Mouse (Mus musculus) hindbrain, embryonic 12.5 days (tissue): ENCODE data around the gene Map6. TPM values are rescaled to one million over a fixed set of nuclear protein-coding genes. Genes with fewer than 3 reads are reported as not detected.

Source experiments
- ATAC-seq: fragments of 200-750 bp; cut with Nextera tagmentation; 2 replicates; pipeline ENCODE4 v1.8.0; 2017; ENCODE audit warnings: moderate TSS enrichment; ENCODE audit not compliant: low FRiP score
- H3K27ac ChIP-seq: fragments of 300-500 bp; sonication (generic); 2 replicates; pipeline ENCODE4 v1.5.1; 2016; ENCODE audit warnings: mild to moderate bottlenecking
- H3K27me3 ChIP-seq: fragments of 300-500 bp; sonication (generic); 2 replicates; pipeline ENCODE4 v1.6.1; 2016; ENCODE audit warnings: mild to moderate bottlenecking
- H3K36me3 ChIP-seq: fragments of 300-500 bp; sonication (generic); 2 replicates; pipeline ENCODE4 v1.6.1; 2016; ENCODE audit warnings: mild to moderate bottlenecking
- H3K4me1 ChIP-seq: fragments of 300-500 bp; sonication (generic); 2 replicates; pipeline ENCODE4 v1.6.1; 2016
- H3K4me2 ChIP-seq: fragments of 300-500 bp; sonication (generic); replicated peaks from 2 replicates; pipeline ENCODE4 v1.6.1; 2016; ENCODE audit warnings: mild to moderate bottlenecking
- H3K4me3 ChIP-seq: fragments of 300-500 bp; sonication (generic); 2 replicates; pipeline ENCODE4 v1.5.1; 2016; ENCODE audit warnings: mild to moderate bottlenecking
- H3K9ac ChIP-seq: fragments of 300-500 bp; sonication (generic); 2 replicates; pipeline ENCODE4 v1.6.1; 2016; ENCODE audit warnings: mild to moderate bottlenecking, moderate library complexity
- H3K9me3 ChIP-seq: fragments of 300-500 bp; sonication (generic); replicated peaks from 2 replicates; pipeline ENCODE4 v1.6.1; 2016; ENCODE audit warnings: mild to moderate bottlenecking
- WGBS: fragments of 180-500 bp; shearing (Covaris S2); methylation state at CpG from one replicate; pipeline ENCODE4 v1.1.7; 2016; 5-methylcytosine and 5-hydroxymethylcytosine counted together
- polyA plus RNA-seq: library from polyadenylated mRNA; unstranded; fragments of >200 nt; fragmentation: Nextera tagmentation; extraction: Ambion mirVana; gene quantifications from 2 replicates; pipeline ENCODE4 v1.2.1, GENCODE M21; 2016

Map6 gene
- polyA plus RNA-seq, 1 experiment from 2014 or later = 103 TPM

- H3K27me3 ChIP-seq = no peaks in the 10 kb centered on the region
- peak overlapping the region; percentile 72 for H3K9ac ChIP-seq
- H3K4me3 ChIP-seq = peak overlapping the region; percentile 49
- peak overlapping the region; percentile 68 for H3K4me2 ChIP-seq
- peaks cover 64% of the 10 kb centered on the region for H3K4me1 ChIP-seq
- no peaks in the 10 kb centered on the region for H3K9me3 ChIP-seq
- H3K36me3 ChIP-seq = peaks cover 30% of the 10 kb centered on the region
- no peak for ATAC-seq
- H3K27ac ChIP-seq = peak overlapping the region; percentile 87
- 5% methylated on average over 12 of the region's 12 CpGs for WGBS
Measured at GRCm38 (mm10) chr7:99351104-99351801, 84.0 kb downstream of the Map6 start.

GRCm38 (mm10) chr7:99351802-99352517 lies 84.7 kb downstream of the Map6 start:
- peaks cover 71% of the 10 kb centered on the region for H3K4me1 ChIP-seq
- H3K9ac ChIP-seq = peak overlapping the region; percentile 72
- H3K36me3 ChIP-seq = peaks cover 23% of the 10 kb centered on the region
- peak overlapping the region; percentile 87 for H3K27ac ChIP-seq
- no peaks in the 10 kb centered on the region for H3K9me3 ChIP-seq
- peak; percentile 30 for ATAC-seq
- H3K4me2 ChIP-seq = peak overlapping the region; percentile 68
- H3K27me3 ChIP-seq = no peaks in the 10 kb centered on the region
- peak overlapping the region; percentile 49 for H3K4me3 ChIP-seq
- WGBS = 2% methylated on average over 18 of the region's 18 CpGs

DNA sequence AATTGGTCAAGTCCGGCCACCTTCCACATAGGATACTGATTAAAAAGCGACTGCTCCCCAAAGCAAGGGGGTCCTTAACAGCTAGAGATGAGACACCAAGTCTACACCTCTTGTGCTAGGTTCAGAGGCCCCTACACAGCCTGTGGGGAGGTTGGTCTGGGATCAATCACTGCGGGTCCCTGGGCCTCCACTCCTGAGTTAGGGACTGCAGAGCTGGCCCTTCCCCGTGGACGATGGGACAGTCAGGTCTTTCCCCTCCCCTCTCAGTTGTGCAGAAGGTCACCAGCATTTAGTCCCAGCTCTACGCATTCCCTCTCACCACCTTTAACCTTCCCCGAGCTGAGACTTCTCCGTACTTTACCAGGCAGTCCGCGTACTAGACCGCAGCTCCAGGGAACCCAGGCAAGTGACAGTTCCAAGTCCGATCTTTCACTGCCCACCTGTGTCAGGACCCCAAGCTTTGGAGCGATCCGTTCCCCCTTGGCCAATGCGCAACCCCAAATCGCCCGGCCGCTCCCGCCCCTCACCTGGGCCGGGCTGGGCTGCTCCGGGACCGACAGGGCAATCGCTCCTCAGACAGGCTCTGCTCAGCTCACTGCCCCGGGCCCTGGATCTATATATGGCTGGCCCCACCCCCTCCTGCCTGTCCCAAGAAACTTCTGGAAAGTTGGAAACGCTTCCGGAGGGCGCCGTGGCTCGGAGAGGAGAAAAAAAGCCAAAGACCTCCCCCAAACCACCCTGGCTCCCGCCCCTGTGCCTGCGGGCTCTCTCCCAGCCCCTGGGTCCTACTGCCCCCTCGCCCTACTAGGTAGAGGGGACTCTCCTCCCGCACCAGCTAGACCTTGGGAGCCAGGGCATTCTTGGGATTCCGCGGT lies 85.5 kb downstream of the Map6 start, which contains the start of gene Serpinh1:
Gene Serpinh1 (minus strand): TSS at position 714 of the 875 bp plus-strand sequence.
- H3K27ac ChIP-seq = peak within 1 kb of the TSS; percentile 87
- no peaks in the 10 kb centered on the region for H3K27me3 ChIP-seq
- WGBS = 1% methylated on average over 34 of the region's 35 CpGs
- H3K4me2 ChIP-seq = peak within 1 kb of the TSS; percentile 68
- peak within 1 kb of the TSS; percentile 72 for H3K9ac ChIP-seq
- H3K4me3 ChIP-seq = peak within 1 kb of the TSS; percentile 49
- H3K36me3 ChIP-seq = peaks cover 15% of the 10 kb centered on the region
- peak; percentile 39; the same call in 1 of the 2 replicates for ATAC-seq
- H3K4me1 ChIP-seq = peaks cover 77% of the 10 kb centered on the region
- H3K9me3 ChIP-seq = no peaks in the 10 kb centered on the region

DNA sequence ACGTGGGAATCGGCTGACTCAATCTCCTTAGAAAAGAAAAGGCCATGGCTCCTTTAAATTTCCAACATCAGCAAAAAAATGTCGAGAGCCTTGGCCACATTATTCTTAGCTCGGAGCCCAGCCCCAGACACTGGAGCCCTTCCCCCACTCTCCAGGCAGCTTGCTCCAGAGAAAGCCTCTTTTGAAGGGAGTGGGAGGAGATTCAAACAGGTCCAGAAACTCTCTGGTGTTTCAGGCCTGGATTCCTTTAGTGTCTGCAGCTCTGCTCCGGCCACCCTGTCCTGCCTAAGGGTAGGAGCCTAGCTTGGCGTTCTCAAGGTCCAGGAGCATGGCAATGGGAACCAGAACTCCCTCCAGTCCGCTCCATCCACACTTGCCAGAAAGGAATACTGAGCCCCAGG lies 88.5 kb downstream of the Map6 start:
- H3K4me2 ChIP-seq = peak overlapping the region; percentile 40
- H3K4me1 ChIP-seq = peaks cover 73% of the 10 kb centered on the region
- no peaks in the 10 kb centered on the region for H3K9me3 ChIP-seq
- H3K4me3 ChIP-seq = no peak overlapping the region
- peak overlapping the region; percentile 47; the same call in 1 of the 2 replicates for H3K9ac ChIP-seq
- H3K27ac ChIP-seq = peak overlapping the region; percentile 88
- H3K36me3 ChIP-seq = no peaks in the 10 kb centered on the region
- no peaks in the 10 kb centered on the region for H3K27me3 ChIP-seq
- ATAC-seq = 0 out of 2 replicates have a peak, but pooled peaks have one; percentile 9
- 4% methylated on average over 7 of the region's 7 CpGs for WGBS

DNA sequence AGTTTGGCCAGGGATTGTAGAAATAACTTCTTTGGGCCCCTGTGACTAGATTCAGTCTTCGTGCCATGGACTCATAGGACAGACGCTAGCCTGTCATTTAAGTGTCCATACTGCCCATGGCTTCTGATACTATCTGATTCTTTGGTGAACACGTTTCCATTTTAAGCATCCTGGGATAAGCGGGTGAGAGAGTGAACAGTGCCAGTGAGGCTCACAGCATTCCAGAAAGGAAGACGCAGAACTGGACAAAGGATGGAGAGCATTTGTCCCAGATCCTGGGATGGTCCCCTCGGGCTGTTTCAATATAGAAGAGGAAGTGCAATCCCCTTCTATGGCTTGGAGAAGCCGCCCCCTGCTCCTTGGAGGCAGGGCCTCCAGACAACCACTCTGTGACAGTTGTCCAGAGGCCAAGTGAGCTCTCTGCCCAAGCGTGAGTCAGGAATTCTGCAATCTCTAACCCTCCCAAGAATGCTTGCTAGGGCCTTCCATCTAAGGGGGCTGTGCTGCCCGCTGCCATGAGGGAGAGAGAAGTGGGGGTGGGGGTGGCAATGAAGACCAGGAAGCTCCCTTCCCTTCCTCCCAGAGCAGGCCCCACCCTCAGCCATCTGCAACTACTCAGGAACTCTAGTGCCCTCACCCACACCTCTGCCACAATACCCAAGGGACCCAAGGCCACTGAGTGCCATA lies 89.1 kb downstream of the Map6 start:
- peak overlapping the region; percentile 40 for H3K4me2 ChIP-seq
- H3K9ac ChIP-seq = peak overlapping the region; percentile 47; the same call in 1 of the 2 replicates
- H3K36me3 ChIP-seq = no peaks in the 10 kb centered on the region
- H3K27ac ChIP-seq = peak overlapping the region; percentile 88
- H3K9me3 ChIP-seq = no peaks in the 10 kb centered on the region
- WGBS = 30% methylated on average over 9 of the region's 9 CpGs
- H3K27me3 ChIP-seq = no peaks in the 10 kb centered on the region
- H3K4me3 ChIP-seq = no peak overlapping the region
- H3K4me1 ChIP-seq = peaks cover 73% of the 10 kb centered on the region
- no peak for ATAC-seq

- peaks cover 67% of the 10 kb centered on the region for H3K4me1 ChIP-seq
- H3K4me2 ChIP-seq = no peak overlapping the region
- H3K27ac ChIP-seq = peak overlapping the region; percentile 88; the same call in 1 of the 2 replicates
- no peaks in the 10 kb centered on the region for H3K36me3 ChIP-seq
- no peaks in the 10 kb centered on the region for H3K9me3 ChIP-seq
- no peak overlapping the region for H3K9ac ChIP-seq
- WGBS = 50% methylated on average over 7 of the region's 7 CpGs
- H3K27me3 ChIP-seq = no peaks in the 10 kb centered on the region
- no peak for ATAC-seq
- no peak overlapping the region for H3K4me3 ChIP-seq
Measured at GRCm38 (mm10) chr7:99357201-99357600, 90.0 kb downstream of the Map6 start.

DNA sequence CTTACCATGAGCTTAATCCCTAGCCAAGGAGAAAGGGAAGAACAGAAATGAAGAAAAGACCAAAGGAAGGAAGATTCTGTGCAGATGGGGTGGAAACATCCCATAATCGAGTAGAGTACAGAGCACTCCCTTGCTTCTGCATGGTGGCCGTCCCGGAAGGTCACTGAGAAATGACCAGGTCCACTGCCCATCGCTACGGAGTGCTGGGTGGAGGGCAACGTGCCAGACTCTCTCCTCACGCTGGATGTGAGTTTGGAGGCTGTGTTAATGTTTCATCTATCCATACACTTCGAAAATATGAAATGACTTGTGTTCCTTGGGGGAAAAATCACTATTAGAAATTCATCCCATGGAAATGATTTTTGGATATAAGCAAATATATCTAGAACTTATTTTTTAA lies 91.1 kb downstream of the Map6 start:
- 88% methylated on average over 8 of the region's 8 CpGs for WGBS
- no peaks in the 10 kb centered on the region for H3K27me3 ChIP-seq
- no peak overlapping the region for H3K4me3 ChIP-seq
- H3K27ac ChIP-seq = no peak overlapping the region
- no peak overlapping the region for H3K9ac ChIP-seq
- ATAC-seq = no peak
- H3K36me3 ChIP-seq = no peaks in the 10 kb centered on the region
- no peak overlapping the region for H3K4me2 ChIP-seq
- peaks cover 55% of the 10 kb centered on the region for H3K4me1 ChIP-seq
- H3K9me3 ChIP-seq = no peaks in the 10 kb centered on the region

- Histone ChIP-seq H3K9ac (peak overlapping the region; percentile 52), H3K4me2 (peak overlapping the region; percentile 31), H3K4me1 (peaks cover 55% of the 10 kb centered on the region)
Measured at GRCm38 (mm10) chr7:99360021-99360802, 93.0 kb downstream of the Map6 start.

GRCm38 (mm10) chr7:99360803-99361414 lies 93.7 kb downstream of the Map6 start:
- Histone ChIP-seq H3K36me3 (no peaks in the 10 kb centered on the region), H3K4me3 (no peak overlapping the region), H3K27me3 (no peaks in the 10 kb centered on the region), H3K4me2 (peak overlapping the region; percentile 31), H3K4me1 (peaks cover 48% of the 10 kb centered on the region), H3K9ac (peak overlapping the region; percentile 50), H3K9me3 (no peaks in the 10 kb centered on the region), H3K27ac (peak overlapping the region; percentile 98)
- 8% methylated on average over 8 of the region's 8 CpGs for WGBS
- no peak for ATAC-seq

More at GRCm38 (mm10) chr7:99360021-99360802, 93.0 kb downstream of the Map6 start:
- WGBS = 4% methylated on average over 10 of the region's 10 CpGs
- Histone ChIP-seq H3K27ac (peak overlapping the region; percentile 98), H3K27me3 (no peaks in the 10 kb centered on the region), H3K4me3 (0 out of 2 replicates have a peak overlapping the region, but pooled peaks have one; percentile 1), H3K9me3 (no peaks in the 10 kb centered on the region), H3K36me3 (no peaks in the 10 kb centered on the region)
- ATAC-seq = peak; percentile 97

DNA sequence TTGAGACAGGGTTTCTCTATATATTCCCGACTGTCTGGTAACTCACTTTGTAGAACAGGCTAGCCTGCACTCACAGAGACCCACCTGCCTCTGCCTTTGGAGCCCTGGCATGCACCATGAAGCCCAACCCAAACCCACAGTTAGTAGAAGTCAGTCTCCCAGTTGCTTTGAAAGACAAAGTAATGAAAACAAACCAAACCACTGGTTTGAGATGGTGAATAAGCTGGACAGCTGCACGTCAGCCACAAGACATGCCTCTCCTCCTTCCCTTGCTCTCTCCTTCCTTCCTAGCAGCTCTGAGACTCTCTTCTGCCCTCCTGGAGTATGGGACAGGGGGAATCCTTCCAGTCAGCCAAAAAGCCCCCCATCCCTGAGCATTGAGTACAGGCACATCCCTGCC lies 94.9 kb downstream of the Map6 start:
- Histone ChIP-seq H3K4me3 (no peak overlapping the region), H3K4me2 (no peak overlapping the region), H3K27me3 (no peaks in the 10 kb centered on the region), H3K9ac (no peak overlapping the region), H3K36me3 (no peaks in the 10 kb centered on the region), H3K27ac (peak overlapping the region; percentile 98; the same call in 1 of the 2 replicates), H3K9me3 (no peaks in the 10 kb centered on the region), H3K4me1 (peaks cover 36% of the 10 kb centered on the region)
- ATAC-seq = no peak
- 82% methylated on average over 2 of the region's 2 CpGs for WGBS
